Mouse (Mus musculus) B cell, adult 67 days (primary cell): ENCODE data around the gene Tle4. TPM values are rescaled to one million over a fixed set of nuclear protein-coding genes. Genes with fewer than 3 reads are reported as not detected.

ENCODE experiments used
- total RNA-seq, 2 experiments: library from RNA; stranded (reverse); gene quantifications; 4 replicates each; pipeline ENCODE4 v1.2.4; 2023

The Tle4 gene
- 10 to 100 TPM; 63.6 to 64.3 TPM for total RNA-seq

GRCm38 (mm10) chr19:14597917-14598689, at the start of gene Tle4:
TSS of gene Tle4 (minus strand) at chr19:14598051.

